Mouse (Mus musculus) liver, adult 2 months (tissue): ENCODE results near the gene Disc1. TPM values are rescaled to one million over a fixed set of nuclear protein-coding genes. Genes with fewer than 3 reads are reported as not detected.

Experiments
- DNase-seq: peaks from one replicate; pipeline ENCODE4 v3.0.0-alpha.2; 2011; ENCODE audit warnings: low read depth, low spot score; ENCODE audit errors: extremely low read depth
- H3K27ac ChIP-seq: fragments of 200-500 bp; replicated peaks from 2 replicates; pipeline ENCODE4 v1.5.1; 2012; ENCODE audit warnings: low read depth, mild to moderate bottlenecking, control low read depth, inconsistent platforms, low read length; ENCODE audit not compliant: insufficient read depth
- H3K27me3 ChIP-seq: fragments of 200-500 bp; 2 replicates; pipeline ENCODE4 v1.6.1; 2012; ENCODE audit warnings: mild to moderate bottlenecking, moderate library complexity, low read length, inconsistent platforms; ENCODE audit not compliant: control insufficient read depth, insufficient read depth
- H3K36me3 ChIP-seq: fragments of 200-500 bp; 2 replicates; pipeline ENCODE4 v1.6.1; 2012; ENCODE audit warnings: low read length, inconsistent platforms; ENCODE audit not compliant: control insufficient read depth, insufficient read depth
- H3K4me1 ChIP-seq: fragments of 200-500 bp; 2 replicates; pipeline ENCODE4 v1.6.1; 2011; ENCODE audit warnings: low read length; ENCODE audit not compliant: control insufficient read depth, insufficient read depth
- H3K4me3 ChIP-seq: fragments of 200-500 bp; 2 replicates; pipeline ENCODE4 v1.5.1; 2011; ENCODE audit warnings: low read depth, mild to moderate bottlenecking, control low read depth, low read length, moderate library complexity; ENCODE audit not compliant: insufficient read depth
- H3K79me2 ChIP-seq: fragments of 200-500 bp; 2 replicates; pipeline ENCODE4 v1.6.1; 2012; ENCODE audit warnings: inconsistent platforms, mild to moderate bottlenecking, low read length, moderate library complexity; ENCODE audit not compliant: control insufficient read depth, insufficient read depth
- H3K9ac ChIP-seq: fragments of 200-500 bp; 2 replicates; pipeline ENCODE4 v1.6.1; 2012; ENCODE audit warnings: low read depth, mild to moderate bottlenecking, control low read depth, inconsistent platforms, low read length
- CTCF ChIP-seq: fragments of 200-500 bp; IDR thresholded peaks from 2 replicates; pipeline ENCODE4 v1.5.1; 2011; ENCODE audit warnings: low read depth, low read length, control low read depth
- POLR2A ChIP-seq: fragments of 200-500 bp; IDR thresholded peaks from 2 replicates; pipeline ENCODE4 v1.6.1; 2011; ENCODE audit warnings: low read length, control low read depth; ENCODE audit not compliant: insufficient read depth; ENCODE audit errors: extremely low read depth
- WGBS: fragments of 180-500 bp; shearing (Covaris S2); methylation state at CpG from one replicate; pipeline ENCODE4 v1.1.7; 2018; 5-methylcytosine and 5-hydroxymethylcytosine counted together
- polyA plus RNA-seq: library from polyadenylated mRNA; depleted of rRNA; stranded (reverse); fragments of >200 nt; gene quantifications from 2 replicates; pipeline ENCODE4 v1.2.3, GENCODE M21; 2012
- total RNA-seq: library from RNA; depleted of rRNA; stranded (reverse); fragments of >200 nt; gene quantifications from 2 replicates; pipeline ENCODE4 v1.2.3, GENCODE M21; 2014

Gene Disc1
- total and polyA plus RNA-seq, 2 experiments, result 0.16 to 0.37 TPM

- H3K79me2 ChIP-seq, result no peaks in the 10 kb centered on the region
- H3K27ac ChIP-seq, result no peak overlapping the region
- 77% methylated on average over 3 of the region's 3 CpGs for WGBS
- H3K27me3 ChIP-seq, result no peaks in the 10 kb centered on the region
- H3K36me3 ChIP-seq, result no peaks in the 10 kb centered on the region
- no peaks in the 10 kb centered on the region for H3K4me1 ChIP-seq
- no peak for DNase-seq
- TF ChIP-seq CTCF (no peak), POLR2A (no peak)
- H3K9ac ChIP-seq, result no peak overlapping the region
- H3K4me3 ChIP-seq, result no peak overlapping the region
These were observed 115.6 kb downstream of the Disc1 start for GRCm38 (mm10) chr8:125169628-125170027.

DNA sequence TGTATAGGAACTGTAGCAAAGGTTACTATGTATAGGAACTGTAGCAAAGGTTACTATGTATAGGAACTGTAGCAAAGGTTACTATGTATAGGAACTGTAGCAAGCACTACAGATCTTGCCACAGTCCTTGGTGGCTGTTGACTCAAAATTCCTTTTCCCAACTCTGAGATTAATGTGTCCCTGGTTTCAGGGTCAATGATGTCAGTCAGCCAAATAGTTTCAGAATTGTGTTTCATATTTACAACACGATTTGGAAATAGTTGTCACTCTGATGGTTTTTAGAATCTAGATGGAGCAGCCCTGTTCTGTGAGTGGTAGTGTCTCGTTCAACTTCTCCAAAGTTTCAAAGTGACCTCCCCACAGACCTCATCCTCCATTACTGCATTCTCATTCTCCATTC lies 117.5 kb downstream of the Disc1 start:
- no peak overlapping the region for H3K4me3 ChIP-seq
- H3K36me3 ChIP-seq, result no peaks in the 10 kb centered on the region
- 90% methylated on average over 2 of the region's 2 CpGs for WGBS
- H3K4me1 ChIP-seq, result no peaks in the 10 kb centered on the region
- no peak overlapping the region for H3K9ac ChIP-seq
- TF ChIP-seq CTCF (no peak), POLR2A (no peak)
- no peak overlapping the region for H3K27ac ChIP-seq
- no peaks in the 10 kb centered on the region for H3K27me3 ChIP-seq
- H3K79me2 ChIP-seq, result no peaks in the 10 kb centered on the region
- no peak for DNase-seq

DNA sequence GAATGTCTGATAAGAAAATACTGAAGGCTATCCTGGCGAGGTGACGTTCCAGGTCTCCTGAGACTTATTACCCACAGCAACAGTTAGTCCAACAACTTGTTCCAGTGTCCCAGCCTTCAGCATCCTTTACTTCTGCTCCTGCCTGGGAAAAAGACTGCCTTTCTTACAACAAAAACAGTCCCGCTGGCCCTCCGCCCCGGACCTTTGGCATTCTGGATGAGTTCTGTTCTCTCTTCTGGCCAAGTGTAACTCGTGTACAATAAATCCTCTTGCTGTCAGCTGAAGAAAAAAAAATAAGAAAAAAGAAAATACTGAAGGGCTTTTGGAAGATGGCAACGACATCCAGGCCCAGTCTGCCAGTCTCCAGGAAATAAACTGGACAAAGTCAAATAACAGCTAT lies 120.2 kb downstream of the Disc1 start:
- Histone ChIP-seq H3K27me3 (no peaks in the 10 kb centered on the region), H3K79me2 (no peaks in the 10 kb centered on the region), H3K4me3 (no peak overlapping the region), H3K27ac (no peak overlapping the region), H3K9ac (no peak overlapping the region), H3K4me1 (no peaks in the 10 kb centered on the region), H3K36me3 (no peaks in the 10 kb centered on the region)
- WGBS, result 88% methylated on average over 7 of the region's 7 CpGs
- no peak for DNase-seq
- TF ChIP-seq CTCF (no peak), POLR2A (no peak)

GRCm38 (mm10) chr8:125174851-125175250 lies 120.9 kb downstream of the Disc1 start:
- TF ChIP-seq CTCF, result no peak
- Histone ChIP-seq H3K4me1 (no peaks in the 10 kb centered on the region), H3K9ac (no peak overlapping the region), H3K79me2 (no peaks in the 10 kb centered on the region), H3K27me3 (no peaks in the 10 kb centered on the region), H3K27ac (no peak overlapping the region), H3K36me3 (no peaks in the 10 kb centered on the region), H3K4me3 (no peak overlapping the region)
- DNase-seq, result no peak
- WGBS, result 61% methylated on average over 4 of the region's 4 CpGs

GRCm38 (mm10) chr8:125175661-125176060 lies 121.7 kb downstream of the Disc1 start:
- H3K9ac ChIP-seq, result no peak overlapping the region

DNA sequence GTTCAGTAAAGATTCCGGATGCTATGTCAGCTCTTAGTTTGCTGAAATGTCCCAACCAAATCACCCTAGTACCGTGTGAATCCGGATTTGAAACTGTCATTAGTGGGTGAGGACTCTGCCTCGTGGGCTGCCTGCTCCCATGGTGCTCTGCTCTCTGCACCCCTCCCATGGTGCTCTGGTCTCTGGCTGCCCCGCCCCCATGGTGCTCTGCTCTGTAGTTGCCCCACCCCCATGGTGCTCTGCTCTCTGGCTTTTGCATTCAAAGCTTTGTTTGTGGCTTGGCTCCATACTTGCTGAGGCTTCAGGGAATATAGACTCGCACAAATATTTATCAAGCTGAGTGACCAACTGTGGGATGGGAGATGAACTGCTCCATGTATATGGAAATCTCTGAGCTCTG lies 123.1 kb downstream of the Disc1 start:
- Histone ChIP-seq H3K27me3 (no peaks in the 10 kb centered on the region), H3K4me3 (no peak overlapping the region), H3K9ac (no peak overlapping the region), H3K79me2 (no peaks in the 10 kb centered on the region), H3K4me1 (no peaks in the 10 kb centered on the region), H3K27ac (no peak overlapping the region), H3K36me3 (no peaks in the 10 kb centered on the region)
- TF ChIP-seq POLR2A, result no peak
- no peak for TF ChIP-seq CTCF
- WGBS, result 85% methylated on average over 6 of the region's 6 CpGs
- DNase-seq, result no peak

More at GRCm38 (mm10) chr8:125175661-125176060, 121.7 kb downstream of the Disc1 start:
- Histone ChIP-seq H3K27ac (no peak overlapping the region), H3K79me2 (no peaks in the 10 kb centered on the region), H3K36me3 (no peaks in the 10 kb centered on the region), H3K4me3 (no peak overlapping the region), H3K4me1 (no peaks in the 10 kb centered on the region), H3K27me3 (no peaks in the 10 kb centered on the region)
- DNase-seq, result no peak
- TF ChIP-seq CTCF, result no peak
- no peak for TF ChIP-seq POLR2A
- 68% methylated on average over 4 of the region's 4 CpGs for WGBS
